Mouse (Mus musculus): ENCODE data around the gene Ngp. TPM values are rescaled to one million over a fixed set of nuclear protein-coding genes. Genes with fewer than 3 reads are reported as not detected.

Ngp gene
- polyA plus RNA-seq, 1 experiment from 2014 or later, result 2.8 TPM

Other genes with a start within 250 kb of the Ngp start
- 66.5 and 71.1 TPM in 2 replicates for gene Cspg5, start 176.0 kb upstream of the Ngp start, polyA plus RNA-seq (2015; fragmentation: Nextera tagmentation; extraction: Ambion mirVana)
- gene Elp6, start 114.6 kb upstream of the Ngp start, polyA plus RNA-seq (2015; fragmentation: Nextera tagmentation; extraction: Ambion mirVana), result 35.8 and 39.2 TPM in 2 replicates
- 45.5 and 47.5 TPM in 2 replicates for gene Scap, start 86.5 kb upstream of the Ngp start, polyA plus RNA-seq (2015; fragmentation: Nextera tagmentation; extraction: Ambion mirVana)
- gene Ptpn23, start 11.5 kb upstream of the Ngp start, polyA plus RNA-seq (2015; fragmentation: Nextera tagmentation; extraction: Ambion mirVana), result 21.5 and 27.8 TPM in 2 replicates
- gene Klhl18, start 56.9 kb downstream of the Ngp start, polyA plus RNA-seq (2015; fragmentation: Nextera tagmentation; extraction: Ambion mirVana), result 16.6 and 18.6 TPM in 2 replicates
- 2.3 and 2.5 TPM in 2 replicates for gene Kif9, start 57.2 kb downstream of the Ngp start, polyA plus RNA-seq (2015; fragmentation: Nextera tagmentation; extraction: Ambion mirVana)
- gene Setd2, start 112.8 kb downstream of the Ngp start, polyA plus RNA-seq (2015; fragmentation: Nextera tagmentation; extraction: Ambion mirVana), result 35.7 and 36.3 TPM in 2 replicates
- 38.0 and 39.3 TPM in 2 replicates for gene Nradd, start 204.7 kb downstream of the Ngp start, polyA plus RNA-seq (2015; fragmentation: Nextera tagmentation; extraction: Ambion mirVana)
- gene Nbeal2, start 234.4 kb downstream of the Ngp start, polyA plus RNA-seq (2015; fragmentation: Nextera tagmentation; extraction: Ambion mirVana), result 1.8 and 2.2 TPM in 2 replicates
- 105 and 118 TPM in 2 replicates for gene Ccdc12, start 236.8 kb downstream of the Ngp start, polyA plus RNA-seq (2015; fragmentation: Nextera tagmentation; extraction: Ambion mirVana)

All from neural tube, embryonic 13.5 days (tissue).